Mouse (Mus musculus): ENCODE measurements around the gene Pramel6. TPM values are rescaled to one million over a fixed set of nuclear protein-coding genes. Genes with fewer than 3 reads are reported as not detected.
"Not testable (repeated sequence)": the region's sequence is repeated elsewhere in the genome, so short reads cannot be mapped to it uniquely, and the experiment has no call there.

Pramel6 gene
- total and polyA plus RNA-seq, 2 experiments from 2014 or later, result not detected

GRCm38 (mm10) chr2:87515457-87516060 is 9.2 kb downstream of the Pramel6 start:
- no peak for TF ChIP-seq CTCF (IDR thresholded peaks at IDR 0.05; ENCODE audit: low read depth)
- Histone ChIP-seq H3K27me3 (ENCODE audit: insufficient read depth, low read length) (no peaks in the 10 kb centered on the region), H3K4me3 (ENCODE audit: low read depth, low read length) (no peak overlapping the region), H3K36me3 (ENCODE audit: insufficient read depth) (no peaks in the 10 kb centered on the region), H3K27ac (ENCODE audit: low read depth, low read length) (no peak overlapping the region), H3K4me1 (ENCODE audit: insufficient read depth) (no peaks in the 10 kb centered on the region), H3K4me2 (ENCODE audit: low read depth) (no peak overlapping the region), H3K9me3 (ENCODE audit: low read length) (no peaks in the 10 kb centered on the region), H3K9ac (no peak overlapping the region)
- ATAC-seq (no peak), DNase-seq (no peak)
- 79% methylated on average over 7 of the region's 8 CpGs for WGBS

DNA sequence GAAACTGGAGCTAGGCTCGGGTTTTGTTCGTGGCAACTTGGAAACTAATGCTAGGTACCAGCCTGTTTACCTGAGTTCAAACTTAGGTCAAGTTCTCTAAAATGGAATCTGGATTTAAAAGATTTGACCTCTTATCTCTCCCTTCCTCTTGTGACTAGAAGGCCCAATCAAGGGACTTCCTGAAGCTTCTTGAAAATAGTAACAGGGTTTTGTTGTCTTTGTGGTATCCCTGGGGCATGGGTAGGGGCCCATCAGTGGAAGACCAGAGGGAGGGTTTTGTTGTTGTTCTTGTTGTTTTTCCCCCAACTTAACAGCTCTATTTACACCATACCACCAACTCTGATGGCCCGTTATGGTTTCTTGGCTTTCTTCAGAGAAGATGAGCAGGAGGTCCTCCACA is 10.2 kb downstream of the Pramel6 start:
- Histone ChIP-seq H3K27me3 (ENCODE audit: insufficient read depth, low read length) (no peaks in the 10 kb centered on the region), H3K36me3 (ENCODE audit: insufficient read depth) (no peaks in the 10 kb centered on the region), H3K9me3 (ENCODE audit: low read length) (no peaks in the 10 kb centered on the region), H3K4me3 (ENCODE audit: low read depth, low read length) (no peak overlapping the region), H3K4me2 (ENCODE audit: low read depth) (no peak overlapping the region), H3K9ac (no peak overlapping the region), H3K27ac (ENCODE audit: low read depth, low read length) (no peak overlapping the region), H3K4me1 (ENCODE audit: insufficient read depth) (no peaks in the 10 kb centered on the region)
- no peak for TF ChIP-seq CTCF (IDR thresholded peaks at IDR 0.05; ENCODE audit: low read depth)
- DNase-seq (no peak), ATAC-seq (no peak)
- WGBS, result 89% methylated on average over 3 of the region's 3 CpGs

- Histone ChIP-seq H3K9me3 (ENCODE audit: low read length) (no peaks in the 10 kb centered on the region), H3K4me3 (ENCODE audit: low read depth, low read length) (no peak overlapping the region), H3K9ac (no peak overlapping the region), H3K4me1 (ENCODE audit: insufficient read depth) (no peaks in the 10 kb centered on the region), H3K4me2 (ENCODE audit: low read depth) (no peak overlapping the region), H3K27ac (ENCODE audit: low read depth, low read length) (no peak overlapping the region), H3K27me3 (ENCODE audit: insufficient read depth, low read length) (no peaks in the 10 kb centered on the region), H3K36me3 (ENCODE audit: insufficient read depth) (no peaks in the 10 kb centered on the region)
- DNase-seq (no peak), ATAC-seq (no peak)
- no peak for TF ChIP-seq CTCF (IDR thresholded peaks at IDR 0.05; ENCODE audit: low read depth)
- WGBS, result 86% methylated on average over 4 of the region's 4 CpGs
Observed at GRCm38 (mm10) chr2:87520651-87521050, 14.3 kb downstream of the Pramel6 start.

GRCm38 (mm10) chr2:87525899-87526616 is 19.7 kb downstream of the Pramel6 start:
- Histone ChIP-seq H3K4me2 (ENCODE audit: low read depth) (peak overlapping the region; percentile 42), H3K4me3 (ENCODE audit: low read depth, low read length) (peak overlapping the region; percentile 23)
- ATAC-seq (peak; percentile 59), DNase-seq (peak; percentile 9)
- not testable (repeated sequence) for H3K36me3 ChIP-seq (ENCODE audit: insufficient read depth); H3K27me3 ChIP-seq (ENCODE audit: insufficient read depth, low read length); H3K4me1 ChIP-seq (ENCODE audit: insufficient read depth); H3K9me3 ChIP-seq (ENCODE audit: low read length); H3K27ac ChIP-seq (ENCODE audit: low read depth, low read length); H3K9ac ChIP-seq
- WGBS, result 30% methylated on average over 38 of the region's 39 CpGs

DNA sequence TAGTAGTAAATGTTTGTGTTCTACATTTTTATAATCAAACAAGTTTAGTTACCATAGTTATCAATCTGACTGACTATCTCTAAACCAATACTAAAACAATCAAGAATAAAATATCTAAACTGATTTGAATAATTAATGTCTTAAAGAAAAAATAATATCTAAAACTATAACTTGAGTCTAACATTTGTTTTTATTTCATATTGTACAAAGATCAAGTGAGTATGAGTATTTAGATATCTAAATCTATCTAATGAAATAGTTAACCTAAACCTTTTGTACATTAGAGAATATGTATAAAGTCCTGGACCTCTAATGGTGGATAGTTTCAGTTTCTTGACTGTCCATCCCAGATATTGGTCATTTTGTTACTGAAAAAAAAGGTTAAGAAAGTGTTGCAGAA is 25.1 kb downstream of the Pramel6 start, which contains the start of gene Olfr153:
Gene Olfr153 (plus strand): TSS at position 301 of the 400 bp plus-strand sequence.
- Histone ChIP-seq H3K9ac (no peak within 1 kb of the TSS), H3K27ac (ENCODE audit: low read depth, low read length) (no peak within 1 kb of the TSS), H3K36me3 (ENCODE audit: insufficient read depth) (no peaks in the 10 kb centered on the region), H3K9me3 (ENCODE audit: low read length) (no peaks in the 10 kb centered on the region), H3K4me1 (ENCODE audit: insufficient read depth) (no peaks in the 10 kb centered on the region), H3K4me2 (ENCODE audit: low read depth) (no peak within 1 kb of the TSS), H3K4me3 (ENCODE audit: low read depth, low read length) (no peak within 1 kb of the TSS), H3K27me3 (ENCODE audit: insufficient read depth, low read length) (no peaks in the 10 kb centered on the region)
- no peak for ATAC-seq
- DNase-seq, result no peak
- no peak for TF ChIP-seq CTCF (IDR thresholded peaks at IDR 0.05; ENCODE audit: low read depth)

- Histone ChIP-seq H3K4me1 (ENCODE audit: insufficient read depth) (no peaks in the 10 kb centered on the region), H3K27ac (ENCODE audit: low read depth, low read length) (no peak overlapping the region), H3K4me3 (ENCODE audit: low read depth, low read length) (no peak overlapping the region), H3K4me2 (ENCODE audit: low read depth) (no peak overlapping the region), H3K36me3 (ENCODE audit: insufficient read depth) (no peaks in the 10 kb centered on the region), H3K27me3 (ENCODE audit: insufficient read depth, low read length) (no peaks in the 10 kb centered on the region), H3K9ac (no peak overlapping the region), H3K9me3 (ENCODE audit: low read length) (no peaks in the 10 kb centered on the region)
- no peak for TF ChIP-seq CTCF (IDR thresholded peaks at IDR 0.05; ENCODE audit: low read depth)
- whole genome bisulfite sequencing, result 59% methylated on average over 2 of the region's 2 CpGs
- no peak for DNase-seq
- ATAC-seq, result no peak
Observed at GRCm38 (mm10) chr2:87534826-87535225, 28.5 kb downstream of the Pramel6 start.

DNA sequence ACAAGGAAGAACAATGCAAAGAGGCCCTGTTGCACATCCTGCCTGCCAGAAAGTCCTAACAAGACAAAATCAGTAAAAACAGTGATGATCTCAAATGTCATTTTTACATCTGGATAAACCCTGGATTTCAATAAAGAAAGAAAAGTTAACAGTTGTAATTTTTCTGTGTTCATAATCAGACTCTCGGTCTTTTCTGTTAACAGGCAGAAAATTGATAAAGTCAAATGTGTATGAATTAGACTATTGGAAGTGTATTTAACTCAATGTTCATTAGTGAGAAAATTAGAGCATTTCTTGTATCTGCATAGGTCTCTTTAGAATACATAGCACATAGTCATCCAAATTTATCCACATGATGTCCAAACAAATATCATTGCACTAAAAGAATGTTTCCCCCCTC is 39.1 kb downstream of the Pramel6 start, which contains the start of gene Olfr1128:
Gene Olfr1128 (minus strand): TSS at position 101 of the 400 bp plus-strand sequence.
- Histone ChIP-seq H3K36me3 (ENCODE audit: insufficient read depth) (no peaks in the 10 kb centered on the region), H3K27me3 (ENCODE audit: insufficient read depth, low read length) (no peaks in the 10 kb centered on the region), H3K4me3 (ENCODE audit: low read depth, low read length) (no peak within 1 kb of the TSS), H3K4me1 (ENCODE audit: insufficient read depth) (no peaks in the 10 kb centered on the region), H3K9me3 (ENCODE audit: low read length) (no peaks in the 10 kb centered on the region), H3K27ac (ENCODE audit: low read depth, low read length) (no peak within 1 kb of the TSS), H3K9ac (no peak within 1 kb of the TSS), H3K4me2 (ENCODE audit: low read depth) (no peak within 1 kb of the TSS)
- TF ChIP-seq CTCF (IDR thresholded peaks at IDR 0.05; ENCODE audit: low read depth), result no peak
- 86% methylated on average over 1 of the region's 1 CpGs for WGBS
- ATAC-seq, result no peak
- no peak for DNase-seq

Other genes with a start within 250 kb of the Pramel6 start
- not detected in 2 replicates for gene Olfr1116, start 239.0 kb upstream of the Pramel6 start, total RNA-seq (2014; rRNA removed)
- gene Olfr1116, start 239.0 kb upstream of the Pramel6 start, polyA plus RNA-seq (2015; fragmentation: Nextera tagmentation; extraction: Ambion mirVana), result not detected in 2 replicates
- not detected in 2 replicates for gene Olfr1118, start 199.0 kb upstream of the Pramel6 start, total RNA-seq (2014; rRNA removed)
- not detected in 2 replicates for gene Olfr1118, start 199.0 kb upstream of the Pramel6 start, polyA plus RNA-seq (2015; fragmentation: Nextera tagmentation; extraction: Ambion mirVana)
- gene Olfr1120, start 151.8 kb upstream of the Pramel6 start, total RNA-seq (2014; rRNA removed), result not detected in 2 replicates
- gene Olfr1120, start 151.8 kb upstream of the Pramel6 start, polyA plus RNA-seq (2015; fragmentation: Nextera tagmentation; extraction: Ambion mirVana), result not detected in 2 replicates
- gene Olfr1121, start 136.7 kb upstream of the Pramel6 start, total RNA-seq (2014; rRNA removed), result not detected in 2 replicates
- not detected in 2 replicates for gene Olfr1121, start 136.7 kb upstream of the Pramel6 start, polyA plus RNA-seq (2015; fragmentation: Nextera tagmentation; extraction: Ambion mirVana)
- not detected in 2 replicates for gene Olfr1122, start 120.7 kb upstream of the Pramel6 start, total RNA-seq (2014; rRNA removed)
- not detected in 2 replicates for gene Olfr1122, start 120.7 kb upstream of the Pramel6 start, polyA plus RNA-seq (2015; fragmentation: Nextera tagmentation; extraction: Ambion mirVana)
- not detected in 2 replicates for gene Olfr1123, start 89.9 kb upstream of the Pramel6 start, total RNA-seq (2014; rRNA removed)
- not detected in 2 replicates for gene Olfr1123, start 89.9 kb upstream of the Pramel6 start, polyA plus RNA-seq (2015; fragmentation: Nextera tagmentation; extraction: Ambion mirVana)
- not detected in 2 replicates for gene Olfr1124, start 76.3 kb upstream of the Pramel6 start, total RNA-seq (2014; rRNA removed)
- 0.08 TPM in 2 replicates for gene Olfr1124, start 76.3 kb upstream of the Pramel6 start, polyA plus RNA-seq (2015; fragmentation: Nextera tagmentation; extraction: Ambion mirVana)
- not detected in 2 replicates for gene Olfr1126, start 52.6 kb upstream of the Pramel6 start, total RNA-seq (2014; rRNA removed)
- gene Olfr1126, start 52.6 kb upstream of the Pramel6 start, polyA plus RNA-seq (2015; fragmentation: Nextera tagmentation; extraction: Ambion mirVana), result not detected in 2 replicates
- not detected in 2 replicates for gene Pramel7, start 9.5 kb upstream of the Pramel6 start, total RNA-seq (2014; rRNA removed)
- gene Pramel7, start 9.5 kb upstream of the Pramel6 start, polyA plus RNA-seq (2015; fragmentation: Nextera tagmentation; extraction: Ambion mirVana), result not detected in 2 replicates
- gene Olfr153, start 25.2 kb downstream of the Pramel6 start, total RNA-seq (2014; rRNA removed), result not detected in 2 replicates
- not detected in 2 replicates for gene Olfr153, start 25.2 kb downstream of the Pramel6 start, polyA plus RNA-seq (2015; fragmentation: Nextera tagmentation; extraction: Ambion mirVana)
- not detected in 2 replicates for gene Olfr1128, start 39.0 kb downstream of the Pramel6 start, total RNA-seq (2014; rRNA removed)
- not detected in 2 replicates for gene Olfr1128, start 39.0 kb downstream of the Pramel6 start, polyA plus RNA-seq (2015; fragmentation: Nextera tagmentation; extraction: Ambion mirVana)
- not detected in 2 replicates for gene Olfr1129, start 67.3 kb downstream of the Pramel6 start, total RNA-seq (2014; rRNA removed)
- not detected in 2 replicates for gene Olfr1129, start 67.3 kb downstream of the Pramel6 start, polyA plus RNA-seq (2015; fragmentation: Nextera tagmentation; extraction: Ambion mirVana)
- gene Olfr1130, start 99.6 kb downstream of the Pramel6 start, total RNA-seq (2014; rRNA removed), result 0.14 TPM in 1 of 2 replicates, not detected in the other
- not detected in 2 replicates for gene Olfr1130, start 99.6 kb downstream of the Pramel6 start, polyA plus RNA-seq (2015; fragmentation: Nextera tagmentation; extraction: Ambion mirVana)
- gene Olfr1131, start 120.5 kb downstream of the Pramel6 start, total RNA-seq (2014; rRNA removed), result not detected in 2 replicates
- not detected in 2 replicates for gene Olfr1131, start 120.5 kb downstream of the Pramel6 start, polyA plus RNA-seq (2015; fragmentation: Nextera tagmentation; extraction: Ambion mirVana)
- gene Olfr1132, start 131.0 kb downstream of the Pramel6 start, total RNA-seq (2014; rRNA removed), result not detected in 2 replicates
- not detected in 2 replicates for gene Olfr1132, start 131.0 kb downstream of the Pramel6 start, polyA plus RNA-seq (2015; fragmentation: Nextera tagmentation; extraction: Ambion mirVana)
- gene Olfr1133, start 140.8 kb downstream of the Pramel6 start, total RNA-seq (2014; rRNA removed), result not detected in 2 replicates
- gene Olfr1133, start 140.8 kb downstream of the Pramel6 start, polyA plus RNA-seq (2015; fragmentation: Nextera tagmentation; extraction: Ambion mirVana), result not detected in 2 replicates
- gene Olfr1134, start 151.9 kb downstream of the Pramel6 start, total RNA-seq (2014; rRNA removed), result not detected in 2 replicates
- gene Olfr1134, start 151.9 kb downstream of the Pramel6 start, polyA plus RNA-seq (2015; fragmentation: Nextera tagmentation; extraction: Ambion mirVana), result not detected in 2 replicates
- not detected in 2 replicates for gene Olfr1135, start 167.1 kb downstream of the Pramel6 start, total RNA-seq (2014; rRNA removed)
- gene Olfr1135, start 167.1 kb downstream of the Pramel6 start, polyA plus RNA-seq (2015; fragmentation: Nextera tagmentation; extraction: Ambion mirVana), result not detected in 2 replicates
- not detected in 2 replicates for gene Olfr1136, start 187.4 kb downstream of the Pramel6 start, total RNA-seq (2014; rRNA removed)
- gene Olfr1136, start 187.4 kb downstream of the Pramel6 start, polyA plus RNA-seq (2015; fragmentation: Nextera tagmentation; extraction: Ambion mirVana), result not detected in 2 replicates
- gene Olfr1137, start 206.6 kb downstream of the Pramel6 start, total RNA-seq (2014; rRNA removed), result not detected in 2 replicates
- not detected in 2 replicates for gene Olfr1137, start 206.6 kb downstream of the Pramel6 start, polyA plus RNA-seq (2015; fragmentation: Nextera tagmentation; extraction: Ambion mirVana)
- gene Olfr1138, start 233.4 kb downstream of the Pramel6 start, total RNA-seq (2014; rRNA removed), result not detected in 2 replicates
- gene Olfr1138, start 233.4 kb downstream of the Pramel6 start, polyA plus RNA-seq (2015; fragmentation: Nextera tagmentation; extraction: Ambion mirVana), result not detected in 2 replicates
- gene Olfr1140, start 237.2 kb downstream of the Pramel6 start, total RNA-seq (2014; rRNA removed), result not detected in 2 replicates
- gene Olfr1140, start 237.2 kb downstream of the Pramel6 start, polyA plus RNA-seq (2015; fragmentation: Nextera tagmentation; extraction: Ambion mirVana), result not detected in 2 replicates
- gene Olfr1141, start 247.4 kb downstream of the Pramel6 start, total RNA-seq (2014; rRNA removed), result not detected in 2 replicates
- not detected in 2 replicates for gene Olfr1141, start 247.4 kb downstream of the Pramel6 start, polyA plus RNA-seq (2015; fragmentation: Nextera tagmentation; extraction: Ambion mirVana)